Comparison of ENCODE assay signal across 24 mouse cellular contexts in genomic region chr15:11968851-11969250, GRCm38 (mm10). TPM values are rescaled to one million over a fixed set of nuclear protein-coding genes. Genes with fewer than 3 reads are reported as not detected.
DNase-seq lines count a peak whose midpoint lies in the region; TF ChIP-seq lines count a peak whose summit lies in the region.
"Had no signal": no experiment of that assay in that cellular context is flagged by ENCODE, and none has a peak within 500 bp of the region (broad histone marks: within the 10 kb centered on the region; RNA-seq: fewer than 3 reads in every experiment).

No protein-coding gene starts in this region.

- TF ChIP-seq CTCF in MEL (IDR thresholded peaks at IDR 0.05 in 2 of 3, conservative IDR thresholded peaks at IDR 0.05 in 1 of 3; ENCODE audit: control insufficient read depth in 1 of 3, insufficient read depth in 1 of 3, low read depth in 2 of 3, low read length in 3 of 3, poor library complexity in 1 of 3, severe bottlenecking in 1 of 3): no peak

- no peak overlapping the region for H3K27ac ChIP-seq in MEL (ENCODE audit: control insufficient read depth, low read depth, low read length)
- H3K27ac ChIP-seq: embryonic facial prominence, embryonic 13.5 days; embryonic facial prominence, embryonic 15.5 days; forebrain, embryonic 13.5 days; forebrain, embryonic 15.5 days had no signal

- no peaks in the 10 kb centered on the region for H3K9me3 ChIP-seq in MEL (replicated peaks; ENCODE audit: insufficient read depth, low read length)
- H3K9me3 ChIP-seq: embryonic facial prominence, embryonic 13.5 days; embryonic facial prominence, embryonic 15.5 days; forebrain, embryonic 13.5 days; forebrain, embryonic 15.5 days; G1E had no signal

- TF ChIP-seq POLR2A in MEL (IDR thresholded peaks at IDR 0.05; ENCODE audit: control insufficient read depth in 1 of 2, insufficient read depth in 1 of 2, low read depth in 1 of 2, low read length in 2 of 2, poor library complexity in 1 of 2): no peak

- no peaks in the 10 kb centered on the region for H3K79me2 ChIP-seq in MEL (ENCODE audit: control insufficient read depth, insufficient read depth, low read length, poor library complexity)

- peak; percentile 21 to 41 for DNase-seq in spleen, postnatal 36 days (ENCODE audit: low spot score in 2 of 2)
- DNase-seq in spleen, adult 12 weeks (ENCODE audit: low spot score): no peak
- peak; percentile 63 for DNase-seq in MEL (ENCODE audit: low read depth, low spot score)
- DNase-seq in splenic B cell, adult 2 months (ENCODE audit: low read depth, low spot score): peak; percentile 64
- no peak for DNase-seq in cerebellum, postnatal 14 days
- DNase-seq in right cerebral cortex, postnatal 4 days: no peak
- DNase-seq: adrenal gland, adult 8-10 months; adrenal gland, postnatal 14 days; adrenal gland, postnatal 36 days; cerebellum, adult 11-12 months; cerebellum, adult 2 months; cerebellum, adult 9-10 months; cerebellum, postnatal 10 days; cerebellum, postnatal 36 days; embryo, embryonic 11 days; forebrain, postnatal 0 days had no signal

- peaks cover 0 to 5% of the 10 kb centered on the region in 2 experiments; a peak in 2 of 4 replicates for H3K4me1 ChIP-seq in MEL (ENCODE audit: control insufficient read depth in 1 of 2, insufficient read depth in 2 of 2, low read length in 2 of 2)
- H3K4me1 ChIP-seq: embryonic facial prominence, embryonic 13.5 days; embryonic facial prominence, embryonic 15.5 days; forebrain, embryonic 13.5 days; forebrain, embryonic 15.5 days had no signal

- peaks cover 0 to 6% of the 10 kb centered on the region in 2 experiments; a peak in 1 of 4 replicates for H3K36me3 ChIP-seq in MEL (ENCODE audit: control insufficient read depth in 1 of 2, insufficient read depth in 2 of 2, low read length in 2 of 2)
- no peaks in the 10 kb centered on the region for H3K36me3 ChIP-seq in splenic B cell, adult 2 months (ENCODE audit: control insufficient read depth, insufficient read depth, low read length, poor library complexity, severe bottlenecking)
- H3K36me3 ChIP-seq: embryonic facial prominence, embryonic 13.5 days; embryonic facial prominence, embryonic 15.5 days; forebrain, embryonic 15.5 days had no signal

- no peak for TF ChIP-seq EP300 in MEL (IDR thresholded peaks at IDR 0.05; ENCODE audit: low read depth in 1 of 2, low read length in 2 of 2)

- no peak for TF ChIP-seq RAD21 in MEL (IDR thresholded peaks at IDR 0.05; ENCODE audit: low read depth, low read length)

- H3K27me3 ChIP-seq in MEL (ENCODE audit: control insufficient read depth in 1 of 2, insufficient read depth in 2 of 2, low read length in 2 of 2): no peaks in the 10 kb centered on the region; a peak in 1 of 4 replicates
- H3K27me3 ChIP-seq in splenic B cell, adult 2 months (ENCODE audit: control insufficient read depth, insufficient read depth, low read length, poor library complexity, severe bottlenecking): no peaks in the 10 kb centered on the region
- H3K27me3 ChIP-seq: CH12.LX; embryonic facial prominence, embryonic 13.5 days; embryonic facial prominence, embryonic 15.5 days; forebrain, embryonic 13.5 days; forebrain, embryonic 15.5 days; Patski had no signal

- H3K4me3 ChIP-seq in MEL (ENCODE audit: control insufficient read depth in 1 of 2, insufficient read depth in 1 of 2, low read depth in 2 of 2, low read length in 2 of 2): no peak overlapping the region
- H3K4me3 ChIP-seq: embryonic facial prominence, embryonic 13.5 days; embryonic facial prominence, embryonic 15.5 days; erythroblast, embryonic 14.5 days; forebrain, embryonic 13.5 days; forebrain, embryonic 15.5 days had no signal

- H3K9ac ChIP-seq in MEL (ENCODE audit: control insufficient read depth, low read depth, low read length, poor library complexity, severe bottlenecking): no peak overlapping the region
- H3K9ac ChIP-seq: embryonic facial prominence, embryonic 13.5 days; embryonic facial prominence, embryonic 15.5 days; forebrain, embryonic 13.5 days; forebrain, embryonic 15.5 days; forebrain, postnatal 0 days had no signal

TF ChIP-seq in MEL, 35 proteins besides CTCF, POLR2A, EP300 and RAD21:
- no peak for TF ChIP-seq GABPA (IDR thresholded peaks at IDR 0.05; ENCODE audit: low read depth, low read length)
- TF ChIP-seq SIN3A (IDR thresholded peaks at IDR 0.05; ENCODE audit: low read length): no peak
- no peak for TF ChIP-seq MEF2A (IDR thresholded peaks at IDR 0.05; ENCODE audit: extremely low read depth, insufficient replicate concordance, low read depth, low read length, poor library complexity, severe bottlenecking)
- no peak for TF ChIP-seq CHD2 (IDR thresholded peaks at IDR 0.05; ENCODE audit: low read length)
- TF ChIP-seq MAFK (IDR thresholded peaks at IDR 0.05; ENCODE audit: borderline replicate concordance, low read depth, low read length): no peak
- no peak for TF ChIP-seq ETS1 (IDR thresholded peaks at IDR 0.05; ENCODE audit: low read depth, low read length)
- no peak for TF ChIP-seq ZMIZ1 (IDR thresholded peaks at IDR 0.05; ENCODE audit: low read depth, low read length)
- no peak for TF ChIP-seq ELF1 (IDR thresholded peaks at IDR 0.05; ENCODE audit: low read depth, low read length)
- TF ChIP-seq SMC3 (IDR thresholded peaks at IDR 0.05; ENCODE audit: low read depth, low read length): no peak
- TF ChIP-seq TAL1 (IDR thresholded peaks at IDR 0.05; ENCODE audit: low read length): no peak
- no peak for TF ChIP-seq GATA1 (IDR thresholded peaks at IDR 0.05; ENCODE audit: low read depth, low read length)

RNA-seq across cellular contexts. Expression of gene Sub1, which starts 27.9 kb away (rescaled TPM):
- total RNA-seq in MEL (2012; rRNA removed): 369 and 372 TPM in 2 replicates
- 100 to 1,000 TPM in 1 of 2 experiments, not detected in 1; 710 TPM for polyA plus RNA-seq in MEL (2012; ENCODE audit: insufficient read depth in 1 of 2, insufficient read length in 2 of 2, low read depth in 1 of 2, low replicate concordance in 2 of 2, missing spikeins in 1 of 2)

Comparison
In these comparisons a context has a peak if more than half of its experiments do, and no peak if none do; other contexts are left out.
1. DNase-seq: peak in spleen, postnatal 36 days (2 of 2), MEL (single experiment) and splenic B cell, adult 2 months (single experiment); none in spleen, adult 12 weeks (single experiment), cerebellum, postnatal 14 days (0 of 2) and right cerebral cortex, postnatal 4 days (single experiment).